Mouse (Mus musculus): ENCODE measurements around the gene Cep63. TPM values are rescaled to one million over a fixed set of nuclear protein-coding genes. Genes with fewer than 3 reads are reported as not detected.

Cep63 gene
- 48.3 and 51.6 TPM in 2 replicates for polyA plus RNA-seq (2015; fragmentation: Nextera tagmentation; extraction: Ambion mirVana)

GRCm38 (mm10) chr9:102625983-102626838, at the start of gene Cep63, which contains the start of gene Anapc13:
TSS of gene Cep63 (minus strand) at chr9:102626534.
TSS of gene Anapc13 (plus strand) at chr9:102626296.
- H3K9ac ChIP-seq (replicated peaks) = peak within 1 kb of the TSS; percentile 98
- peak; percentile 96 for ATAC-seq
- no peaks in the 10 kb centered on the region for H3K27me3 ChIP-seq
- peak within 1 kb of the TSS; percentile 75 for H3K4me2 ChIP-seq (replicated peaks)
- H3K36me3 ChIP-seq = peaks cover 10% of the 10 kb centered on the region
- peak within 1 kb of the TSS; percentile 85 for H3K4me3 ChIP-seq (replicated peaks)
- no peaks in the 10 kb centered on the region for H3K9me3 ChIP-seq
- peaks cover 22% of the 10 kb centered on the region for H3K4me1 ChIP-seq (replicated peaks)
- H3K27ac ChIP-seq = peak within 1 kb of the TSS; percentile 97
- WGBS = under 1% methylated on average over 84 of the region's 84 CpGs

- no peak overlapping the region for H3K27ac ChIP-seq
- H3K9ac ChIP-seq (replicated peaks) = no peak overlapping the region
- WGBS = 78% methylated on average over 5 of the region's 5 CpGs
- H3K27me3 ChIP-seq = no peaks in the 10 kb centered on the region
- H3K4me1 ChIP-seq (replicated peaks) = 0 out of 2 replicates have a peak, but pooled peaks cover 3% of the 10 kb centered on the region
- H3K9me3 ChIP-seq = no peaks in the 10 kb centered on the region
- no peaks in the 10 kb centered on the region for H3K36me3 ChIP-seq
- H3K4me2 ChIP-seq (replicated peaks) = no peak overlapping the region
- H3K4me3 ChIP-seq (replicated peaks) = no peak overlapping the region
- no peak for ATAC-seq
Measured at GRCm38 (mm10) chr9:102675922-102676321, 49.6 kb upstream of the Cep63 start.

GRCm38 (mm10) chr9:102673381-102673780, 47.0 kb upstream of the Cep63 start:
- peaks cover 4% of the 10 kb centered on the region for H3K4me1 ChIP-seq (replicated peaks)
- no peak overlapping the region for H3K27ac ChIP-seq
- no peaks in the 10 kb centered on the region for H3K36me3 ChIP-seq
- no peaks in the 10 kb centered on the region for H3K9me3 ChIP-seq
- no peak for ATAC-seq
- H3K4me3 ChIP-seq (replicated peaks) = no peak overlapping the region
- H3K4me2 ChIP-seq (replicated peaks) = no peak overlapping the region
- no peaks in the 10 kb centered on the region for H3K27me3 ChIP-seq
- H3K9ac ChIP-seq (replicated peaks) = no peak overlapping the region
- whole genome bisulfite sequencing = 75% methylated on average over 7 of the region's 7 CpGs

- H3K9ac ChIP-seq (replicated peaks) = no peak overlapping the region
- WGBS = 88% methylated on average over 12 of the region's 12 CpGs
- no peak overlapping the region for H3K27ac ChIP-seq
- H3K36me3 ChIP-seq = no peaks in the 10 kb centered on the region
- no peak overlapping the region for H3K4me3 ChIP-seq (replicated peaks)
- no peak overlapping the region for H3K4me2 ChIP-seq (replicated peaks)
- H3K27me3 ChIP-seq = 0 out of 2 replicates have a peak, but pooled peaks cover 2% of the 10 kb centered on the region
- H3K9me3 ChIP-seq = no peaks in the 10 kb centered on the region
- peaks cover 12% of the 10 kb centered on the region for H3K4me1 ChIP-seq (replicated peaks)
- no peak for ATAC-seq
Measured at GRCm38 (mm10) chr9:102668906-102669305, 42.6 kb upstream of the Cep63 start.

GRCm38 (mm10) chr9:102668115-102668514, 41.8 kb upstream of the Cep63 start:
- Histone ChIP-seq H3K27me3 (0 out of 2 replicates have a peak, but pooled peaks cover 2% of the 10 kb centered on the region), H3K4me2 (replicated peaks) (no peak overlapping the region), H3K9me3 (no peaks in the 10 kb centered on the region), H3K9ac (replicated peaks) (no peak overlapping the region), H3K36me3 (no peaks in the 10 kb centered on the region), H3K4me1 (replicated peaks) (peaks cover 12% of the 10 kb centered on the region), H3K27ac (no peak overlapping the region), H3K4me3 (replicated peaks) (no peak overlapping the region)
- ATAC-seq = no peak
- 45% methylated on average over 6 of the region's 6 CpGs for WGBS

- no peak overlapping the region for H3K9ac ChIP-seq (replicated peaks)
- peaks cover 3% of the 10 kb centered on the region for H3K4me1 ChIP-seq (replicated peaks)
- H3K9me3 ChIP-seq = no peaks in the 10 kb centered on the region
- H3K36me3 ChIP-seq = no peaks in the 10 kb centered on the region
- no peaks in the 10 kb centered on the region; the same call in 1 of the 2 replicates for H3K27me3 ChIP-seq
- H3K27ac ChIP-seq = no peak overlapping the region
- WGBS = 84% methylated on average over 8 of the region's 8 CpGs
- H3K4me3 ChIP-seq (replicated peaks) = no peak overlapping the region
- H3K4me2 ChIP-seq (replicated peaks) = no peak overlapping the region
- no peak for ATAC-seq
Measured at GRCm38 (mm10) chr9:102656355-102657095, 30.2 kb upstream of the Cep63 start.

GRCm38 (mm10) chr9:102651199-102651720, 24.9 kb upstream of the Cep63 start:
- no peak overlapping the region for H3K4me2 ChIP-seq (replicated peaks)
- H3K4me3 ChIP-seq (replicated peaks) = no peak overlapping the region
- peaks cover 5% of the 10 kb centered on the region; the same call in 1 of the 2 replicates for H3K27me3 ChIP-seq
- 67% methylated on average over 6 of the region's 6 CpGs for WGBS
- peaks cover 29% of the 10 kb centered on the region for H3K4me1 ChIP-seq (replicated peaks)
- H3K9ac ChIP-seq (replicated peaks) = no peak overlapping the region
- no peaks in the 10 kb centered on the region for H3K9me3 ChIP-seq
- no peaks in the 10 kb centered on the region for H3K36me3 ChIP-seq
- no peak overlapping the region; the same call in 1 of the 2 replicates for H3K27ac ChIP-seq
- no peak for ATAC-seq

- peak; percentile 53; the same call in 1 of the 2 replicates for ATAC-seq
- Histone ChIP-seq H3K4me3 (replicated peaks) (no peak overlapping the region), H3K9me3 (no peaks in the 10 kb centered on the region), H3K27me3 (peaks cover 5% of the 10 kb centered on the region; the same call in 1 of the 2 replicates), H3K36me3 (no peaks in the 10 kb centered on the region), H3K9ac (replicated peaks) (no peak overlapping the region), H3K27ac (peak overlapping the region; percentile 40; the same call in 1 of the 2 replicates), H3K4me1 (replicated peaks) (peaks cover 29% of the 10 kb centered on the region), H3K4me2 (replicated peaks) (no peak overlapping the region)
- WGBS = 32% methylated on average over 7 of the region's 7 CpGs
Measured at GRCm38 (mm10) chr9:102650637-102651036, 24.3 kb upstream of the Cep63 start.

- Histone ChIP-seq H3K9ac (replicated peaks) (no peak overlapping the region), H3K9me3 (no peaks in the 10 kb centered on the region), H3K4me2 (replicated peaks) (peak overlapping the region; percentile 28; the same call in 1 of the 2 replicates), H3K36me3 (no peaks in the 10 kb centered on the region), H3K4me1 (replicated peaks) (peaks cover 29% of the 10 kb centered on the region), H3K27ac (peak overlapping the region; percentile 40), H3K27me3 (peaks cover 5% of the 10 kb centered on the region; the same call in 1 of the 2 replicates), H3K4me3 (replicated peaks) (no peak overlapping the region)
- 31% methylated on average over 17 of the region's 17 CpGs for whole genome bisulfite sequencing
- ATAC-seq = peak; percentile 81
Measured at GRCm38 (mm10) chr9:102649917-102650527, 23.7 kb upstream of the Cep63 start.

GRCm38 (mm10) chr9:102647010-102647409, 20.7 kb upstream of the Cep63 start:
- no peak overlapping the region for H3K9ac ChIP-seq (replicated peaks)
- no peak for ATAC-seq
- peaks cover 54% of the 10 kb centered on the region for H3K4me1 ChIP-seq (replicated peaks)
- H3K4me2 ChIP-seq (replicated peaks) = no peak overlapping the region
- H3K27me3 ChIP-seq = peaks cover 5% of the 10 kb centered on the region; the same call in 1 of the 2 replicates
- no peaks in the 10 kb centered on the region for H3K36me3 ChIP-seq
- H3K9me3 ChIP-seq = no peaks in the 10 kb centered on the region
- WGBS = 89% methylated on average over 6 of the region's 6 CpGs
- H3K27ac ChIP-seq = no peak overlapping the region
- H3K4me3 ChIP-seq (replicated peaks) = no peak overlapping the region

GRCm38 (mm10) chr9:102645119-102645695, 18.9 kb upstream of the Cep63 start:
- no peaks in the 10 kb centered on the region for H3K36me3 ChIP-seq
- H3K9ac ChIP-seq (replicated peaks) = no peak overlapping the region
- 0 out of 2 replicates have a peak, but pooled peaks cover 5% of the 10 kb centered on the region for H3K27me3 ChIP-seq
- no peak for ATAC-seq
- no peak overlapping the region for H3K27ac ChIP-seq
- H3K9me3 ChIP-seq = no peaks in the 10 kb centered on the region
- 77% methylated on average over 3 of the region's 3 CpGs for WGBS
- peaks cover 38% of the 10 kb centered on the region for H3K4me1 ChIP-seq (replicated peaks)
- H3K4me2 ChIP-seq (replicated peaks) = no peak overlapping the region
- H3K4me3 ChIP-seq (replicated peaks) = no peak overlapping the region

Data from midbrain, embryonic 13.5 days (tissue).